Comparison of ENCODE assay signal across 41 mouse cellular contexts in genomic region chr1:45904161-45904560, GRCm38 (mm10). TPM values are rescaled to one million over a fixed set of nuclear protein-coding genes. Genes with fewer than 3 reads are reported as not detected.
"Had no signal": no experiment of that assay in that cellular context is flagged by ENCODE, and none has a peak within 500 bp of the region (broad histone marks: within the 10 kb centered on the region; RNA-seq: fewer than 3 reads in every experiment).

No protein-coding gene starts in this region.

- H3K9me3 ChIP-seq: hindbrain, embryonic 13.5 days; hindbrain, embryonic 15.5 days; limb, embryonic 13.5 days; limb, embryonic 15.5 days; liver, embryonic 13.5 days; liver, embryonic 15.5 days had no signal

- H3K27ac ChIP-seq: gastrocnemius, adult 2 months; heart, adult 2 months; hindbrain, embryonic 13.5 days; hindbrain, embryonic 15.5 days; hindbrain, postnatal 0 days; limb, embryonic 13.5 days; limb, embryonic 15.5 days; liver, embryonic 15.5 days had no signal

- H3K4me3 ChIP-seq: gastrocnemius, adult 2 months; heart, adult 2 months; hindbrain, embryonic 13.5 days; hindbrain, embryonic 15.5 days; limb, embryonic 13.5 days; limb, embryonic 15.5 days; liver, embryonic 13.5 days; liver, embryonic 15.5 days had no signal

- DNase-seq: gastrocnemius, adult 2 months; gastrocnemius, postnatal 14 days; gastrocnemius, postnatal 36 days; heart, adult 11 months; heart, adult 2 months; heart, postnatal 10 days; kidney, adult 18-20 months; kidney, adult 8-10 months; kidney, postnatal 10 days; kidney, postnatal 25 days; kidney, postnatal 4 days; layer of hippocampus, adult 9-11 months; layer of hippocampus, postnatal 36 days; left cerebral cortex, postnatal 4 days; liver, embryonic 13.5 days; lung, adult 18-20 months had no signal

- H3K27me3 ChIP-seq: hindbrain, embryonic 13.5 days; hindbrain, embryonic 15.5 days; limb, embryonic 13.5 days; limb, embryonic 15.5 days; liver, embryonic 13.5 days; liver, embryonic 15.5 days had no signal

- H3K36me3 ChIP-seq: hindbrain, embryonic 13.5 days; hindbrain, embryonic 15.5 days; limb, embryonic 13.5 days; limb, embryonic 15.5 days had no signal

- H3K9ac ChIP-seq: hindbrain, embryonic 13.5 days; hindbrain, embryonic 15.5 days; limb, embryonic 13.5 days; limb, embryonic 15.5 days; liver, embryonic 13.5 days; liver, embryonic 15.5 days had no signal

- ATAC-seq: forebrain, embryonic 16.5 days had no signal

- H3K4me2 ChIP-seq: heart, embryonic 11.5 days; hindbrain, embryonic 13.5 days; hindbrain, embryonic 15.5 days; limb, embryonic 13.5 days; limb, embryonic 15.5 days; liver, embryonic 13.5 days; liver, embryonic 15.5 days had no signal

RNA-seq across cellular contexts. Expression of gene Gm5269, which starts 14.1 kb away (rescaled TPM):
- total RNA-seq: gastrocnemius, adult 2 months; gastrocnemius, postnatal 14 days; gastrocnemius, postnatal 36 days; heart, adult 2 months; heart, postnatal 10 days; heart, postnatal 25 days; hematopoietic stem cell, adult 5-6 weeks; hindbrain, postnatal 0 days; layer of hippocampus, adult 18-20 months; layer of hippocampus, adult 8-10 months; layer of hippocampus, postnatal 14 days; layer of hippocampus, postnatal 36 days; left cerebral cortex, adult 18-20 months; left cerebral cortex, adult 8-10 months; left cerebral cortex, postnatal 10 days; left cerebral cortex, postnatal 25 days; left cerebral cortex, postnatal 4 days had no signal
- polyA plus RNA-seq: forebrain, embryonic 16.5 days; frontal cortex, adult 2 months; gonadal fat pad, adult 2 months; heart, adult 2 months; heart, embryonic 11.5 days; heart, embryonic 16.5 days; hindbrain, embryonic 11.5 days; hindbrain, embryonic 13.5 days; hindbrain, embryonic 15.5 days; hindbrain, postnatal 0 days; intestine, embryonic 14.5 days; kidney, embryonic 14.5 days; kidney, embryonic 16.5 days; limb, embryonic 11.5 days; limb, embryonic 13.5 days; limb, embryonic 15.5 days; liver, embryonic 13.5 days; liver, embryonic 15.5 days had no signal
